Mouse (Mus musculus) midbrain, embryonic 16.5 days (tissue): Measurements from ENCODE around the gene Pms2. TPM values are rescaled to one million over a fixed set of nuclear protein-coding genes. Genes with fewer than 3 reads are reported as not detected.
A peak's percentile ranks its signal among the peaks of the same experiment; 100 is the strongest.

Source experiments
- ATAC-seq: fragments of 200-750 bp; cut with Nextera tagmentation; 2 replicates; pipeline ENCODE4 v1.8.0; 2017; ENCODE audit warnings: moderate TSS enrichment
- H3K27ac ChIP-seq: fragments of 300-500 bp; sonication (generic); 2 replicates; pipeline ENCODE4 v1.5.1; 2014; ENCODE audit warnings: mild to moderate bottlenecking, low read length, mixed read lengths
- H3K27me3 ChIP-seq: fragments of 300-500 bp; sonication (generic); 2 replicates; pipeline ENCODE4 v1.6.1; 2014; ENCODE audit warnings: low read depth, low read length, mixed read lengths; ENCODE audit not compliant: control insufficient read depth, insufficient read depth
- H3K36me3 ChIP-seq: fragments of 300-500 bp; sonication (generic); 2 replicates; pipeline ENCODE4 v1.6.1; 2014; ENCODE audit warnings: mild to moderate bottlenecking, low read length, moderate library complexity, mixed read lengths; ENCODE audit not compliant: control insufficient read depth, insufficient read depth
- H3K4me1 ChIP-seq: fragments of 300-500 bp; sonication (generic); 2 replicates; pipeline ENCODE4 v1.6.1; 2014; ENCODE audit warnings: mild to moderate bottlenecking, low read length, mixed read lengths; ENCODE audit not compliant: control insufficient read depth, insufficient read depth
- H3K4me2 ChIP-seq: fragments of 300-500 bp; sonication (generic); 2 replicates; pipeline ENCODE4 v1.6.1; 2014; ENCODE audit warnings: mild to moderate bottlenecking, low read length, mixed read lengths
- H3K4me3 ChIP-seq: fragments of 300-500 bp; sonication (generic); 2 replicates; pipeline ENCODE4 v1.5.1; 2014; ENCODE audit warnings: low read depth, mild to moderate bottlenecking, low read length, moderate library complexity, mixed read lengths
- H3K9ac ChIP-seq: fragments of 300-500 bp; sonication (generic); 2 replicates; pipeline ENCODE4 v1.6.1; 2014; ENCODE audit warnings: low read depth, low read length, mixed read lengths
- H3K9me3 ChIP-seq: fragments of 300-500 bp; sonication (generic); replicated peaks from 2 replicates; pipeline ENCODE4 v1.6.1; 2014; ENCODE audit warnings: mild to moderate bottlenecking, low read length, mixed read lengths; ENCODE audit not compliant: control insufficient read depth, poor library complexity, severe bottlenecking
- WGBS: fragments of 180-500 bp; shearing (Covaris S2); extraction: QIAGEN DNeasy Blood & Tissue Kit; methylation state at CpG from one replicate; pipeline ENCODE4 v1.1.7; 2014; 5-methylcytosine and 5-hydroxymethylcytosine counted together
- polyA plus RNA-seq: library from polyadenylated mRNA; unstranded; fragments of >200 nt; fragmentation: Nextera tagmentation; extraction: Ambion mirVana; gene quantifications from 2 replicates; pipeline ENCODE4 v1.2.1, GENCODE M21; 2015

Pms2 gene
- polyA plus RNA-seq, 1 experiment from 2014 or later, result 29.1 TPM

DNA sequence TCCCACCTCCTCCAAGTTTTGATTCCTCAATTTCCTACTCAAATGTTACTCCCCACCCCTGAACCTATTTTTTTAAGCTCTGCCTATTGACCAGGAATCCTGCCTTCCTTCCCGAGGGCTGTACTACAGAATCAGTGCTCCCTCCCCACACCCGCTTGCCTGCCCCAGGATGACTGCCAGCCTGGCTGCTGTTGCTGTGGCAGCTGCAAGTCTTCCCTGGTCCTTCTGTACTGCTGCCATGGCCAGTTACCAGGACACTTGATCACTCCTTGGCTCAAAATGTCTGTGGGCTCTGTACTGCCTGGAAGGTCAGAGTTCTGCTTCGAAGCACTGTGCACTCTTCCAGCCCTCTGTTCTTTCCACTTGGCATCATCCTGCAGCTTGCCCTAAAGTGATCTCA, 7.7 kb upstream of the Pms2 start:
- Histone ChIP-seq H3K27ac (no peak overlapping the region), H3K9ac (no peak overlapping the region), H3K27me3 (no peaks in the 10 kb centered on the region), H3K4me3 (no peak overlapping the region), H3K36me3 (peaks cover 38% of the 10 kb centered on the region), H3K9me3 (no peaks in the 10 kb centered on the region), H3K4me1 (no peaks in the 10 kb centered on the region), H3K4me2 (no peak overlapping the region)
- 80% methylated on average over 3 of the region's 3 CpGs for WGBS
- no peak for ATAC-seq

DNA sequence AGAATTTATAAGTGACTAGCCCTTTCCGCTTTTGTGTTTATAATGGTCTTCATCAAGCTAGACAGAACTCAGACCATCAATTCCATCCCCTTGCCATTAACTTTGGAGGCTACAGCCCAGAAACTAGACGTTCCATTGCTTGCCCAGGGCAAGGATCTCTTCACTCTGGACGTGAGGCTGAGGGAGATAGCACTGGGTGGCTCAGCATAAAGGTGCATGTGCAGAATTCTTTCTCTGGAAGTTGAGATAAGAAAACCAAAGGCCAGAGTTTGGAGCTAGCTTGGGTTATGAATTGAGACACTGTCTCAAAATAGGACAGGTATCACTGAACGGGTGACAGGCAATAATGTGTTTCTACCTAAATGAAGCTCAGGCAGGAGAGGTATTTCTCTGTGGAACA, 6.0 kb upstream of the Pms2 start:
- Histone ChIP-seq H3K4me2 (no peak overlapping the region), H3K27ac (no peak overlapping the region), H3K27me3 (no peaks in the 10 kb centered on the region), H3K9ac (no peak overlapping the region), H3K36me3 (peaks cover 33% of the 10 kb centered on the region), H3K9me3 (no peaks in the 10 kb centered on the region), H3K4me3 (no peak overlapping the region), H3K4me1 (peaks cover 7% of the 10 kb centered on the region)
- 91% methylated on average over 4 of the region's 4 CpGs for WGBS
- no peak for ATAC-seq

DNA sequence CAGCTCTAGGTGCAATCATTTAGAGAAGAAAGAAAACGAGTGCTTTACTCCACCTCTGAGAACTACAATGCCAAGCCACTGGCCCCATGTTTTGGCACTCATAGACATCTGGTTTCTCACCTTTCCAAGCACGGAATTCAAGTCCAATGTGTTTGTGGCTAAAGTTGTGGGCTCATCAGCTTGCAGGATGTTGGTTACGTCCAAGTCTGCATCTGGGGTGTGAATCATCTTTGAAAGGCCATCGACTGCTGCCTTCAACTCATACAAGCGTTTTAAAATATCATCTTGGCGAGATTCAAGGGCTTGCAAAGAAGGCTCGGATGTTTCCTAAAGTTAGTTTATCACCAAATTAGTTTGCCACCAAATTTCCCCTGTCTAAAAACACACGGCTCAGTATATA, 3.3 kb upstream of the Pms2 start:
- H3K4me1 ChIP-seq, result peaks cover 19% of the 10 kb centered on the region
- WGBS, result 87% methylated on average over 8 of the region's 8 CpGs
- H3K9me3 ChIP-seq, result no peaks in the 10 kb centered on the region
- H3K27ac ChIP-seq, result no peak overlapping the region
- no peak overlapping the region for H3K4me2 ChIP-seq
- no peak for ATAC-seq
- peaks cover 31% of the 10 kb centered on the region for H3K36me3 ChIP-seq
- no peaks in the 10 kb centered on the region for H3K27me3 ChIP-seq
- no peak overlapping the region for H3K4me3 ChIP-seq
- H3K9ac ChIP-seq, result no peak overlapping the region

DNA sequence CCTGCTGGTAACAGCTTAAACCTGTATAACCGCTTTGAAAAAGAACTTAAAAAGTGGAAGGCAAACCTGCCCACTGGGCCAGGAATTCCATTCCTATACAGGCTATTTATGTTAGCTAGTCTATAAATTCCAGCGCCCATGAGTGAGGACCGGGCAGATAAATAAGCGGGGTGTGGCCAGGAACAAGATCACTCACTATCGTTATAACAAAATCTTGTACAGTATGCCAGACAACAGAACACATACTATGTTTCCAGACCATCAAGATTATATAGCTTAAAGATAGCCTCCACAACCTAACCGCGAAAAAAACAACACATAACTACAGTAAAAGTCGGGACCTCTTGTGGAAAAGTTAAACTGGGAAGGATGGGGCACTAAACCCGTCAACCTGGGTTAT, 838 bp upstream of the Pms2 start:
- Histone ChIP-seq H3K36me3 (peaks cover 11% of the 10 kb centered on the region), H3K9ac (peak overlapping the region; percentile 71), H3K27me3 (no peaks in the 10 kb centered on the region), H3K27ac (peak overlapping the region; percentile 88), H3K9me3 (no peaks in the 10 kb centered on the region), H3K4me2 (peak overlapping the region; percentile 90), H3K4me3 (peak overlapping the region; percentile 66), H3K4me1 (peaks cover 19% of the 10 kb centered on the region)
- 3% methylated on average over 9 of the region's 9 CpGs for WGBS
- peak; percentile 10; the same call in 1 of the 2 replicates for ATAC-seq

- no peak overlapping the region for H3K27ac ChIP-seq
- H3K4me2 ChIP-seq, result no peak overlapping the region
- H3K27me3 ChIP-seq, result no peaks in the 10 kb centered on the region
- peaks cover 14% of the 10 kb centered on the region; the same call in 1 of the 2 replicates for H3K36me3 ChIP-seq
- no peak overlapping the region for H3K9ac ChIP-seq
- no peak for ATAC-seq
- 88% methylated on average over 9 of the region's 9 CpGs for WGBS
- no peaks in the 10 kb centered on the region for H3K9me3 ChIP-seq
- peaks cover 1% of the 10 kb centered on the region; the same call in 1 of the 2 replicates for H3K4me1 ChIP-seq
- no peak overlapping the region for H3K4me3 ChIP-seq
These were observed 6.5 kb downstream of the Pms2 start for GRCm38 (mm10) chr5:143916221-143916620.

GRCm38 (mm10) chr5:143917418-143917817, 7.7 kb downstream of the Pms2 start:
- H3K4me3 ChIP-seq, result no peak overlapping the region
- no peaks in the 10 kb centered on the region for H3K4me1 ChIP-seq
- peaks cover 15% of the 10 kb centered on the region for H3K36me3 ChIP-seq
- H3K27me3 ChIP-seq, result no peaks in the 10 kb centered on the region
- no peak overlapping the region for H3K27ac ChIP-seq
- WGBS, result 48% methylated on average over 5 of the region's 5 CpGs
- H3K4me2 ChIP-seq, result no peak overlapping the region
- ATAC-seq, result no peak
- H3K9me3 ChIP-seq, result no peaks in the 10 kb centered on the region
- no peak overlapping the region for H3K9ac ChIP-seq

GRCm38 (mm10) chr5:143918120-143918519, 8.4 kb downstream of the Pms2 start:
- ATAC-seq, result no peak
- H3K4me3 ChIP-seq, result no peak overlapping the region
- H3K4me1 ChIP-seq, result no peaks in the 10 kb centered on the region
- no peak overlapping the region for H3K9ac ChIP-seq
- no peaks in the 10 kb centered on the region for H3K27me3 ChIP-seq
- no peak overlapping the region for H3K27ac ChIP-seq
- H3K36me3 ChIP-seq, result peaks cover 18% of the 10 kb centered on the region
- H3K4me2 ChIP-seq, result no peak overlapping the region
- 97% methylated on average over 3 of the region's 3 CpGs for WGBS
- no peaks in the 10 kb centered on the region for H3K9me3 ChIP-seq

DNA sequence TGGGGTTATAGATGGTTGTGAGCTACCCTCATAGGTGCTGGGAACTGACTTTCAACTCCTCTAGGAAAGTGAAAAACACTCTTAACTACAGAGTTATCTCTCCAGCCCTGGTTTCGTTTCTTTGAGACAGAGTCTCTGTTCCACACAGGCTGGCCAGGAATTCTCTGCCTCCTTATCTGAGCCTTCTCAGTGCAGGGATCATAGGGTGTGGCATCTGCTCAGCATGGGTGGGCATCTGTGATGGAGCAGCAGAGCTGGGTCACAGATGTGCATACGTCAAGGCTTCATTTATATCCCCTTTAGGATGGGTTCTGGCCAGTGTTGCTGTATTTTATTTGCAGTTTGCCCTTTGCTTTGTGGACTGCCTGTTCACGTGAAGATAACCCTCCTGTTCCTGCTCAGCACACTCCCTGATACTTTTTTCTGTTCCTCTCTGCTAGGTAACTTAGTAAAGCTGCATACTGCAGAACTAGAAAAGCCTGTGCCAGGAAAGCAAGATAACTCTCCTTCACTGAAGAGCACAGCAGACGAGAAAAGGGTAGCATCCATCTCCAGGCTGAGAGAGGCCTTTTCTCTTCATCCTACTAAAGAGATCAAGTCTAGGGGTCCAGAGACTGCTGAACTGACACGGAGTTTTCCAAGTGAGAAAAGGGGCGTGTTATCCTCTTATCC, 15.2 kb downstream of the Pms2 start:
- Histone ChIP-seq H3K27ac (no peak overlapping the region), H3K27me3 (no peaks in the 10 kb centered on the region), H3K4me2 (no peak overlapping the region), H3K9ac (no peak overlapping the region), H3K9me3 (no peaks in the 10 kb centered on the region), H3K36me3 (peaks cover 37% of the 10 kb centered on the region), H3K4me1 (no peaks in the 10 kb centered on the region), H3K4me3 (no peak overlapping the region)
- no peak for ATAC-seq
- 94% methylated on average over 6 of the region's 6 CpGs for WGBS

- Histone ChIP-seq H3K27ac (no peak within 1 kb of the TSS), H3K9ac (no peak within 1 kb of the TSS), H3K36me3 (peaks cover 35% of the 10 kb centered on the region), H3K4me1 (0 out of 2 replicates have a peak, but pooled peaks cover 1% of the 10 kb centered on the region), H3K27me3 (no peaks in the 10 kb centered on the region), H3K9me3 (no peaks in the 10 kb centered on the region), H3K4me2 (no peak within 1 kb of the TSS), H3K4me3 (no peak within 1 kb of the TSS)
- no peak for ATAC-seq
- 98% methylated on average over 8 of the region's 8 CpGs for WGBS
These were observed 18.1 kb downstream of the Pms2 start, which contains the start of gene Gm42421 for GRCm38 (mm10) chr5:143927875-143928274. Gene Gm42421 (plus strand): TSS chr5:143928175.
